Mouse (Mus musculus): Measurements from ENCODE around the gene Gm21149. TPM values are rescaled to one million over a fixed set of nuclear protein-coding genes. Genes with fewer than 3 reads are reported as not detected.
"Not testable (repeated sequence)": the region's sequence is repeated elsewhere in the genome, so short reads cannot be mapped to it uniquely, and the experiment has no call there.

Gm21149 gene
- total RNA-seq, 2 experiments from 2014 or later: not detected

GRCm38 (mm10) chr5:15466218-15466617 is 10.1 kb downstream of the Gm21149 start:
- ATAC-seq (replicated peaks; ENCODE audit: poor library complexity, severe bottlenecking): not testable (repeated sequence)

GRCm38 (mm10) chr5:15463561-15463960 is 12.8 kb downstream of the Gm21149 start:
- ATAC-seq (replicated peaks; ENCODE audit: poor library complexity, severe bottlenecking): not testable (repeated sequence)

GRCm38 (mm10) chr5:15461613-15462012 is 14.7 kb downstream of the Gm21149 start:
- not testable (repeated sequence) for ATAC-seq (replicated peaks; ENCODE audit: poor library complexity, severe bottlenecking)

- not testable (repeated sequence) for ATAC-seq (replicated peaks; ENCODE audit: poor library complexity, severe bottlenecking)
Measured at GRCm38 (mm10) chr5:15457865-15458571, 18.3 kb downstream of the Gm21149 start.

Other genes starting within 250 kb of the Gm21149 start
- not detected in 2 replicates for gene Gm21190, start 52.7 kb upstream of the Gm21149 start, total RNA-seq (2014; fragmentation: Nextera tagmentation)
- not detected in 2 replicates for gene Gm21190, start 52.7 kb upstream of the Gm21149 start, total RNA-seq (2017)
- gene Gm21083, start 100.8 kb upstream of the Gm21149 start, total RNA-seq (2014; fragmentation: Nextera tagmentation): not detected in 2 replicates
- gene Gm21083, start 100.8 kb upstream of the Gm21149 start, total RNA-seq (2017): not detected in 2 replicates
- not detected in 2 replicates for gene Speer4d, start 142.5 kb upstream of the Gm21149 start, total RNA-seq (2014; fragmentation: Nextera tagmentation)
- gene Speer4d, start 142.5 kb upstream of the Gm21149 start, total RNA-seq (2017): not detected in 2 replicates
- not detected in 2 replicates for gene 4930572O03Rik, start 180.5 kb upstream of the Gm21149 start, total RNA-seq (2014; fragmentation: Nextera tagmentation)
- not detected in 2 replicates for gene 4930572O03Rik, start 180.5 kb upstream of the Gm21149 start, total RNA-seq (2017)
- not detected in 2 replicates for gene Speer4c, start 237.7 kb upstream of the Gm21149 start, total RNA-seq (2014; fragmentation: Nextera tagmentation)
- not detected in 2 replicates for gene Speer4c, start 237.7 kb upstream of the Gm21149 start, total RNA-seq (2017)

Data from granulocyte monocyte progenitor cell, adult 5-6 weeks (primary cell).